17 mouse cellular contexts compared by ENCODE assay signal in the genomic region with DNA sequence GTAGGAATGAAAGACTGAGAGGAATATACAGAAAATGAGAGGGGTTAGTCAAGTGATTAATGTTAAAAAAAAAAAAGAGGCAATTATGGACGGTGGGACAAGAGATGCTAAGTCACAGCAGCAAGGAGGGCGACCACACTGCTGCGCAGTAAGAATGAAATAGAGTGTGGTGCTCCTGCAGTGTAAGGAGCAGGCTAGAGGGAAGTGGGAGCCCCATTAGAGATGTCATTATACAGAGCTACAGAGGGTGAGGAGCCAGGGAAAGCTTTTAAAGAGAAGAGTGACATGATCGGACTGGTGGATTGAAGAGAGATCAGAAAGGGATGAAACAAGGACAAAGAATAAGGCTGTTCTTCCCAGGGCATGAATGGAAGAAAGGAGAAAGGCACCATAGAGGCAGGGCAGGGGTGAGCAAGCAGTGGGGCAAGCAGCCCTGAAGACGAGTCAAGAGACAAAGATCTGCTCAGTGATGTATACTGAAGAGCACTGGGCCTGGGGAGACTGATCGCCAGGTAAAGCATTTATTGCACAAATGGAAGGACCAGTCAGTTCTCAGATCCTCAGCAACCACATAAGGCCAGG.
"Had no signal": no experiment of that assay in that cellular context is flagged by ENCODE, and none has a peak within 500 bp of the region (broad histone marks: within the 10 kb centered on the region; RNA-seq: fewer than 3 reads in every experiment).

No protein-coding gene starts in this region.

- ATAC-seq: liver, postnatal 0 days; lung, postnatal 0 days had no signal

- H3K4me3 ChIP-seq: limb, embryonic 12.5 days; limb, embryonic 15.5 days; megakaryocyte, embryonic 14.5 days; midbrain, embryonic 12.5 days had no signal

- H3K4me1 ChIP-seq: limb, embryonic 12.5 days; limb, embryonic 15.5 days had no signal

- H3K9me3 ChIP-seq: limb, embryonic 12.5 days; limb, embryonic 15.5 days; megakaryocyte, embryonic 14.5 days; midbrain, embryonic 12.5 days had no signal

- H3K27ac ChIP-seq: limb, embryonic 12.5 days; limb, embryonic 15.5 days; liver, embryonic 14.5 days; midbrain, embryonic 12.5 days had no signal

- DNase-seq: kidney, adult 18-20 months; kidney, adult 9 months; kidney, postnatal 14 days; kidney, postnatal 4 days; left cerebral cortex, postnatal 4 days; liver, postnatal 0 days; lung, embryonic 14.5 days; lung, postnatal 36 days; thymus, adult 18-20 months; thymus, postnatal 36 days had no signal

- H3K36me3 ChIP-seq: limb, embryonic 12.5 days; limb, embryonic 15.5 days; midbrain, embryonic 12.5 days had no signal

- H3K4me2 ChIP-seq: limb, embryonic 12.5 days; limb, embryonic 15.5 days; liver, embryonic 11.5 days; lung, embryonic 14.5 days; midbrain, embryonic 12.5 days had no signal

- H3K9ac ChIP-seq: limb, embryonic 12.5 days; limb, embryonic 15.5 days; liver, embryonic 14.5 days; liver, postnatal 0 days; lung, embryonic 14.5 days; midbrain, embryonic 12.5 days had no signal

- H3K27me3 ChIP-seq: limb, embryonic 12.5 days; limb, embryonic 15.5 days had no signal
